Mouse (Mus musculus) liver, embryonic 14.5 days (tissue): ENCODE results near the gene Nucb1. TPM values are rescaled to one million over a fixed set of nuclear protein-coding genes. Genes with fewer than 3 reads are reported as not detected.

Experiments used
- ATAC-seq: fragments of 200-750 bp; cut with Nextera tagmentation; 2 replicates; pipeline ENCODE4 v1.8.0; 2017; ENCODE audit warnings: moderate number of reproducible peaks, mild to moderate bottlenecking, moderate library complexity; ENCODE audit not compliant: insufficient read depth
- DNase-seq, 3 experiments: peaks; one replicate each; pipeline ENCODE4 v3.0.0-alpha.2; 2012 to 2013; ENCODE audit warnings: low read depth in 3 of 3, low spot score in 3 of 3
- H3K27ac ChIP-seq: fragments of 300-500 bp; sonication (generic); 2 replicates; pipeline ENCODE4 v1.5.1; 2014; ENCODE audit warnings: moderate library complexity, mild to moderate bottlenecking, control low read depth, inconsistent platforms
- H3K27me3 ChIP-seq: fragments of 300-500 bp; sonication (generic); 2 replicates; pipeline ENCODE4 v1.6.1; 2014; ENCODE audit warnings: mild to moderate bottlenecking, low read length, moderate library complexity; ENCODE audit not compliant: control insufficient read depth, insufficient read depth
- H3K36me3 ChIP-seq: fragments of 300-500 bp; sonication (generic); replicated peaks from 2 replicates; pipeline ENCODE4 v1.6.1; 2014; ENCODE audit warnings: low read depth; ENCODE audit not compliant: control insufficient read depth, insufficient read depth
- H3K4me1 ChIP-seq, 2 experiments: fragments of 200-500 bp in 1 of 2; fragments of 300-500 bp in 1 of 2; sonication (generic) in 1 of 2; replicated peaks; 2 replicates each; pipeline ENCODE4 v1.6.1; 2012 to 2014; ENCODE audit warnings: antibody characterized with exemption in 1 of 2, inconsistent platforms in 1 of 2, low read length in 1 of 2; ENCODE audit not compliant: control insufficient read depth in 2 of 2, insufficient read depth in 2 of 2
- H3K4me2 ChIP-seq: fragments of 300-500 bp; sonication (generic); 2 replicates; pipeline ENCODE4 v1.6.1; 2014; ENCODE audit warnings: low read depth, mild to moderate bottlenecking, control low read depth, moderate library complexity
- H3K4me3 ChIP-seq, 2 experiments: fragments of 200-500 bp in 1 of 2; fragments of 300-500 bp in 1 of 2; sonication (generic) in 1 of 2; 2 replicates each; pipeline ENCODE4 v1.5.1; 2012 to 2014; ENCODE audit warnings: low read depth in 2 of 2, low read length in 2 of 2, mild to moderate bottlenecking in 2 of 2, control low read depth in 1 of 2, inconsistent platforms in 1 of 2, moderate library complexity in 1 of 2; ENCODE audit not compliant: insufficient read depth in 1 of 2
- H3K9ac ChIP-seq: fragments of 300-500 bp; sonication (generic); replicated peaks from 2 replicates; pipeline ENCODE4 v1.6.1; 2014; ENCODE audit warnings: mild to moderate bottlenecking, control low read depth, moderate library complexity
- H3K9me3 ChIP-seq: fragments of 300-500 bp; sonication (generic); 2 replicates; pipeline ENCODE4 v1.6.1; 2016; ENCODE audit warnings: low read length, mixed read lengths; ENCODE audit not compliant: control insufficient read depth
- CTCF ChIP-seq: IDR thresholded peaks from 2 replicates; pipeline ENCODE4 v1.5.1; 2016; ENCODE audit warnings: antibody characterized with exemption, low read depth, control low read depth
- EP300 ChIP-seq: IDR thresholded peaks from 2 replicates; pipeline ENCODE4 v1.6.1; 2016; ENCODE audit warnings: antibody characterized with exemption, low read depth
- WGBS: fragments of 180-500 bp; shearing (Covaris S2); extraction: QIAGEN DNeasy Blood & Tissue Kit; methylation state at CpG from one replicate; pipeline ENCODE4 v1.1.7; 2014; ENCODE audit not compliant: insufficient replicate concordance; 5-methylcytosine and 5-hydroxymethylcytosine counted together
- polyA plus RNA-seq, 2 experiments: library from polyadenylated mRNA; depleted of rRNA in 1 of 2; stranded (reverse) in 1 of 2; unstranded in 1 of 2; fragments of >200 nt; fragmentation: Nextera tagmentation in 1 of 2; extraction: Ambion mirVana in 1 of 2; gene quantifications; 2 replicates each; pipeline versions ENCODE4 v1.2.1 to v1.2.3; 2012 to 2014

Nucb1 gene
- polyA plus RNA-seq, 2 experiments = 58.8 to 81.7 TPM

DNA sequence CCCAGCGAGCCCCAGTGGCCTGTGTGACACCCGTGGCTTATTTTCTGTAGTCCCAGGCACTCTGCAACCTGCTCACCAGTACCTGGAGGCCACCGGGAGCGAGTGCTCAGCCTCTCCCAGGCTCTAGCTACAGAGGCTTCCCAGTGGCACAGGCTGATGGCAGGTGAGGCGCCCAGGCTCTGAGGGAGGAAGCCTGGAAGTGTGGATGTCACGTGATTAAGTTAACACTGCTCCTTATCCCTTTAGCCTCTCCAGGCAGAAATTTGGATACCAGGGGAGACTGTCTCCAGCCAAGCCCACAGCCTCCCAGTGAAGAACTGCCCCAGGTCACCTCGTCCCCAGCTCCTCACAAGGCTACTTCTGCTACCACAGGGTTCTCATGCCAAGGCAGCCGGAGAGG, 43.3 kb upstream of the Nucb1 start:
- no peaks in the 10 kb centered on the region for H3K9me3 ChIP-seq
- DNase-seq (no peak), ATAC-seq (no peak)
- no peak overlapping the region for H3K4me2 ChIP-seq
- H3K4me1 ChIP-seq = no peaks in the 10 kb centered on the region
- H3K27me3 ChIP-seq = no peaks in the 10 kb centered on the region
- H3K36me3 ChIP-seq = no peaks in the 10 kb centered on the region
- no peak overlapping the region for H3K27ac ChIP-seq
- WGBS = 57% methylated on average over 8 of the region's 8 CpGs
- H3K4me3 ChIP-seq = no peak overlapping the region
- TF ChIP-seq CTCF (no peak), EP300 (no peak)
- H3K9ac ChIP-seq = no peak overlapping the region

DNA sequence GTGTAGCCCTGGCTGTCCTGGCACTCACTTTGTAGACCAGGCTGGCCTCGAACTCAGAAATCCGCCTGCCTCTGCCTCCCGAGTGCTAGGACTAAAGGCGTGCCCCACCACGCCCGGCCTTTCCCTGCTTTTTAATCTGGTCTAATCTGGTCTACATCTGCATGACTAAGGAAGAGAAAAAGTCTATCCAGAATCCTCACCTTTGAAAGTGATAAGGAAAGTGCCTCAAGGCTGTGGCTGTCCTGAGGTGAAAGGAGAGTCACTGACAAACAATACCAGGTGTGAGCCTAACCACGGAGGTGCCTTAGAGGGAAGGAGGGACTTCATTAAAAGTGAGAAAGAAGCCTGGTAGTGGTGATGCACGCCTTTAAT, 41.3 kb upstream of the Nucb1 start:
- no peak overlapping the region for H3K9ac ChIP-seq
- no peaks in the 10 kb centered on the region for H3K9me3 ChIP-seq
- H3K27me3 ChIP-seq = no peaks in the 10 kb centered on the region
- H3K4me2 ChIP-seq = no peak overlapping the region
- DNase-seq (no peak), ATAC-seq (no peak)
- WGBS = 54% methylated on average over 8 of the region's 8 CpGs
- no peaks in the 10 kb centered on the region for H3K4me1 ChIP-seq
- H3K36me3 ChIP-seq = no peaks in the 10 kb centered on the region
- no peak for TF ChIP-seq EP300
- no peak for TF ChIP-seq CTCF
- H3K4me3 ChIP-seq = no peak overlapping the region
- no peak overlapping the region for H3K27ac ChIP-seq

DNA sequence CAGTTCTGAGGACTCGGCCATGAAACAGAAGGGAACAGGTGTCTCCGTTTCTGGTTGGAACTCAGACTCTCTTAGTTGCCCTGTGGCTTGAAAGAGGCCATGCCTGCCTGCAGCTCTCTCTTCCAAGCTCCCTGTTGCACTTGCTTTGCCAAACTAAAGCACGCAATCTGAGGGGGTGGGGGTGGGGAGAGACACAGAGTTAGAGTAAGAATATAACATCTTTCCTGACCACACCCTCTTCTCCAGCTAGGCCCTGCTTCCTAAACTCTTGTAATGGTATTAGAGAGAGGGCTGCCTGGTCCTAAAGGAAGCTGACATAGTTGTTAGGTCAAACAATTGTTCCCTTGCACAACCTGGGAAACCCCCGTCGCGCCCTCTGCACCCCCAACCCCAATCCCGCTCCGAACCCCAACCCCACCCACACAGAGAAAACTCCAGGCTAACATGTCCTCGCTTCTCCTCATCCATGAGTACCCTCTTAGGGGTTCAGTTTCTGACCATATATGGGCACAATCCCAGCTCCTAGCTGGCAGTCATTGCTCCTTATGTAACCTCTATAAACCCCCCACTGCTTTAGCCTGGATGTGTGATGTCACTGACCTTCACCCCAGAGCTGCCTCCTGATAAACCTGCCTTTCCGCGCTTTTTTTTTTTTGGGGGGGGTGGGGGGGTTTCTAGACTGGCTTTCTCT, 40.8 kb upstream of the Nucb1 start:
- Histone ChIP-seq H3K27ac (no peak overlapping the region), H3K9me3 (no peaks in the 10 kb centered on the region), H3K4me2 (no peak overlapping the region), H3K4me3 (no peak overlapping the region), H3K9ac (no peak overlapping the region), H3K27me3 (no peaks in the 10 kb centered on the region), H3K36me3 (no peaks in the 10 kb centered on the region), H3K4me1 (no peaks in the 10 kb centered on the region)
- no peak for TF ChIP-seq EP300
- no peak for TF ChIP-seq CTCF
- 67% methylated on average over 11 of the region's 11 CpGs for WGBS
- no peak for ATAC-seq
- no peak for DNase-seq

DNA sequence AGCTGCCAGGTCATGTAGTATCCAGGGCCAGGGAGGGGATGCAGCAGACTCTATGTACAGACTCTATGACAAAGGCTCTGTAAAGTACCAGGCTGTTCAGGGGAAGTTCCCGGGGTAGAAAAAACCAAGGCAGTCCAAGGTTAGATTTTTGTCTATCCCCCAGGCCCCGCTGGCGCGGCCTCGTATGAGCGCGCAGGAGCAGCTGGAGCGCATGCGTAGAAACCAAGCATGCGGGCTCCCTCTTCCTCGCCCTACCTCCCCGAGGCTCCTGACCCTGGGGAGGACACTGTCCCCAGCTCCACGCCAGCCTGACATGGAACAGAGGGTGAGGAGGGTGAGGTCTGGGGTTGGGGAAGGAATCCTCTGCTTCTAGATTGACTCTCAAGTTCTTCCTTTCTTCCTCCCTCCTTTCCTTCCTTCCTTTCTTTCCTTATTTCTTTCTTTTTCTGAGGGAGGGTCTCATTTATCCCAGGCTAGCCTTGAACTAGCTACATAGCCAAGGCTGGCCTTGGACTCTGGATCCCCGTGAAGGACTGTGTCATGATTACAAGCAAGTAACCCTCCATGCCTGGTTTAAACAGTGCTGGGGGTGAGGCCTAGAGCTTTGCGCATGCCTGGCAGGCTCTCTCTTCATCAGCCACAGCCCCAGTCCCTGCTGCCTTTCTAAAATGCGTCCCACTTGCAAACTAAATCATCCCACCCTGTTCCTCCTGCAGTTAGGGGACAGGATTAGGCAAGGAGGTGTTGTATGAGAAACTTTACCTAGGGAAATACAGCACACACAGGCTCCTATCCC, 39.6 kb upstream of the Nucb1 start:
- ATAC-seq (no peak), DNase-seq (no peak)
- H3K4me3 ChIP-seq = no peak overlapping the region
- H3K9ac ChIP-seq = no peak overlapping the region
- H3K27ac ChIP-seq = no peak overlapping the region
- WGBS = 77% methylated on average over 16 of the region's 16 CpGs
- no peaks in the 10 kb centered on the region for H3K36me3 ChIP-seq
- H3K9me3 ChIP-seq = no peaks in the 10 kb centered on the region
- H3K4me2 ChIP-seq = no peak overlapping the region
- H3K4me1 ChIP-seq = no peaks in the 10 kb centered on the region
- H3K27me3 ChIP-seq = no peaks in the 10 kb centered on the region
- TF ChIP-seq CTCF (no peak), EP300 (no peak)

DNA sequence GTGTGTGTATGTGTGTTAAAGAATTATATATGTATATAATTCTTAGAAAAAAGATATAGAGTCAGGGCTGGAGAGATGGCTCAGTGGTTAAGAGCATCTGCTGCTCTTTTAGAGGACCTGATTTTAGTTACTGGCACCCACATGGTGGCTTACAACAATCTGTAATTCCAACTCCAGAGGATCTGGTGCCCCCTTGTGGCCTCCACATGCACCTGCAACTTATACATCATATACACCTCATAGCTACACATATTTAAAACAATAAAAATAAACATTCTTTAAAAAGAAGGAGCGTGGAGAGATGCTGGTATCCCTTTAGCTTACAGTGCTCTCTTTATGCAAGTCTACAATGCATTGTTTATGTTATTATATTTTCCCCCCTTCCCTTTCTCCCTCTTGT, 34.3 kb upstream of the Nucb1 start:
- 59% methylated on average over 1 of the region's 1 CpGs for WGBS
- Histone ChIP-seq H3K9me3 (peaks cover 3% of the 10 kb centered on the region; the same call in 1 of the 2 replicates), H3K4me3 (no peak overlapping the region), H3K36me3 (no peaks in the 10 kb centered on the region), H3K4me1 (no peaks in the 10 kb centered on the region), H3K4me2 (no peak overlapping the region), H3K9ac (no peak overlapping the region), H3K27me3 (no peaks in the 10 kb centered on the region), H3K27ac (no peak overlapping the region)
- no peak for TF ChIP-seq EP300
- TF ChIP-seq CTCF = peak; percentile 47; the same call in 1 of the 2 replicates
- no peak for DNase-seq
- no peak for ATAC-seq
